Mouse (Mus musculus): Measurements from ENCODE around the gene Tsr1.

- TF ChIP-seq CTCF (IDR thresholded peaks at IDR 0.05; ENCODE audit: borderline replicate concordance, insufficient read depth, low read depth, low read length) = no peak
- no peak for TF ChIP-seq POLR2A (IDR thresholded peaks at IDR 0.05; ENCODE audit: borderline replicate concordance, insufficient read depth, low read length)
These were observed 33.5 kb upstream of the Tsr1 start for GRCm38 (mm10) chr11:74864421-74864820.

All from cerebellum, adult 2 months (tissue).